Mouse (Mus musculus) embryo, embryonic 10 days (tissue): ENCODE data around the gene Gm5862.
"Not testable (repeated sequence)": the region's sequence is repeated elsewhere in the genome, so short reads cannot be mapped to it uniquely, and the experiment has no call there.

Source experiments
- DNase-seq: peaks from one replicate; pipeline ENCODE4 v3.0.0-alpha.2; 2015; ENCODE audit warnings: low spot score

Gm5862 gene

DNA sequence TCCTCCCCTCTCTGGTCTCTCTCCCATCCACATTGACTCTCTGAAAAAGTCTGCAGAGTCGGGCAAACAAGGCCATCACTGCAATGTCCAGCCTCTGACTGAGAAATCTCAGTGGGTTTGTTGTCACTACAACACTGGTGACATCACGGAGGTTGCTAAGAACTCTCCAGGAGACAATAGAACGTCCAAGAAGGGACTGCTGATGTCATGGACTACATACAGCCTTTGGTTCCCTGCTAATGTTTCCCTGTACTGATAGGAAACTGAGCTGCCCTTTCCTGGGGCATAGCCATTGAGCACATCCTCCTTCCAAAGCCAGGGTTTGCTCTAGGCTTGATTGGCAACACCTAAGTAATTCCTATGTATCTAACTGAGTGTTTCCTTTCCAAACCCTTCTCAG, at the start of gene Gm5862:
TSS of gene Gm5862 (minus strand) at position 101 of the 400 bp plus-strand sequence.
- DNase-seq: not testable (repeated sequence)

DNA sequence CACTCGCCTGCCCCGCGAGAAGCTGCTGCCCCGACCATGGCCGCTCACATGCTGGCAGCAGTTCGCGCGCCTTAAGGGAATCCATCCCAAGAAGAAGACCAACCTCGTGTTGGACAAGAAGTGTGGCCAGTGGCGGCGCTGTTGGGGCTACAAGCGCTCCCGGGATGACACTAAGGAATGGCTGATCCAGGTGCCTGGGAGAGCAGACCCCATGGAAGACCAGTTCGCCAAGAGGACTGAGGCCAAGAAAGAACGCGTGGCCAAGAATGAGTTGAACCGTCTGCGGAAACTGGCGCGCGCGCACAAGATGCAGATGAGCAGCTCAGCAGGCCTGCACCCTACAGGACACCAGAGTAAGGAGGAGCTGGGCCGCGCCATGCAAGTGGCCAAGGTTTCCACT, 48.0 kb upstream of the Gm5862 start:
- DNase-seq: no peak

DNA sequence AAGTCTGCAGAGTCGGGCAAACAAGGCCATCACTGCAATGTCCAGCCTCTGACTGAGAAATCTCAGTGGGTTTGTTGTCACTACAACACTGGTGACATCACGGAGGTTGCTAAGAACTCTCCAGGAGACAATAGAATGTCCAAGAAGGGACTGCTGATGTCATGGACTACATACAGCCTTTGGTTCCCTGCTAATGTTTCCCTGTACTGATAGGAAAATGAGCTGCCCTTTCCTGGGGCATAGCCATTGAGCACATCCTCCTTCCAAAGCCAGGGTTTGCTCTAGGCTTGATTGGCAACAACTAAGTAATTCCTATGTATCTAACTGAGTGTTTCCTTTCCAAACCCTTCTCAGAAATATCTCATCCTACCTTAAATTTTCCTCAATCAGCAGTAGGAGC, 35.8 kb upstream of the Gm5862 start, which contains the start of gene Gm7347:
TSS of gene Gm7347 (minus strand) at position 101 of the 400 bp plus-strand sequence.
- not testable (repeated sequence) for DNase-seq

DNA sequence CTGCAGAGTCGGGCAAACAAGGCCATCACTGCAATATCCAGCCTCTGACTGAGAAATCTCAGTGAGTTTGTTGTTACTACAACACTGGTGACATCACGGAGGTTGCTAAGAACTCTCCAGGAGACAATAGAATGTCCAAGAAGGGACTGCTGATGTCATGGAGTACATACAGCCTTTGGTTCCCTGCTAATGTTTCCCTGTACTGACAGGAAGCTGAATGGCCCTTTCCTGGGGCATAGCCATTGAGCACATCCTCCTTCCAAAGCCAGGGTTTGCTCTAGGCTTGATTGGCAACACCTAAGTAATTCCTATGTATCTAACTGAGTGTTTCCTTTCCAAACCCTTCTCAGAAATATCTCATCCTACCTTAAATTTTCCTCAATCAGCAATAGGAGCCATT, 16.7 kb upstream of the Gm5862 start, which contains the start of gene Speer4a:
TSS of gene Speer4a (minus strand) at position 101 of the 400 bp plus-strand sequence.
- DNase-seq: not testable (repeated sequence)

DNA sequence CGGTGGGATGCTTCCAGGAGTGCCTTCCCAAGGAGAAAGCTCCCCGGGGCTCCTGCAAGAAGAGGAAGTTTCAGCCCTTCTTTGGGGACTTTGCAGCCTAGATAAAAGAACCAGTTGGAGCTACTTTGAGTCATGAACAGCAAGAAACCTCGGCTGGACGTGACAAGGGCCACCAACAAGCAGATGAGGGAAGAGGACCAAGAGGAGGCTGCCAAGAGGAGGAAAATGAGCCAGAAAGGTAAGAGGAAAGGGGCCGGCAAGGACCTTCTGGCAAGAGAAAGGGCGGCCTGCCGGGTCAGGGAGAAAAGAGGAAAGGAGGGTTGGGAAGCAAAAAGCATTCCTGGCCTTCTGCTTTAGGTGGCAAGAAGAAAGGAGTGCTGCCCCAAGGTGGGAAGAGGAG, 15.0 kb downstream of the Gm5862 start:
- not testable (repeated sequence) for DNase-seq

DNA sequence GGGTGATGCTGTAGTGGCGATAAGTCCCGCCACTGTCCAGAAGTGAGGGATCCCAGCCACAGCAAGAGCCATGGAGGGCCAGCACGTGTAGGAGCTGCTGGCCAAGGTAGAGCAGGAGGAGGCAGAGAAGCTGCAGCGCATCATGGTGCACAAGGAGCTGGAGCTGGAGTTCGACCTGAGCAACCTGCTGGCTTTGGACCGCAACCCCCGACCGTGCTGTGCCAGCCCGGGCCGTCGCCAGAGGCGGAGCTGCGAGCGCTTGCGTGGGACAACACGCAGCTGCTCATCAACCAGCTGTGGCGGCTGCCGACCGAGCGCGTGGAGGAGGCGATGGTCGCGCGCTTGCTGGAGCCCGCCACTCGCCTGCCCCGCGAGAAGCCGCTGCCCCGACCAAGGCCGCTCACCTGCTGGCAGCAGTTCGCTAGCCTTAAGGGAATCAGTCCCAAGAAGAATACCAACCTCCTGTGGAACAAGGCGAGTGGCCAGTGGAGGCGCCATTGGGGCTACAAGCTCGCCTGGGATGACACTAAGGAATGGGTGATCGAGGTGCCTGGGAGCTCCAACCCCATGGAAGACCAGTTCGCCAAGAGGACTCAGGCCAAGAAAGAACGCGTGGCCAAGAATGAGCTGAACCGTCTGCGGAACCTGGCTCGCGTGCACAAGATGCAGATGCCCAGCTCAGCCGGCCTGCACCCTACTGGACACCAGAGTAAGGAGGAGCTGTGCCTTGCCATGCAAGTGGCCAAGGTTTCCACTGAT, 15.6 kb downstream of the Gm5862 start:
- DNase-seq: peak; percentile 71

DNA sequence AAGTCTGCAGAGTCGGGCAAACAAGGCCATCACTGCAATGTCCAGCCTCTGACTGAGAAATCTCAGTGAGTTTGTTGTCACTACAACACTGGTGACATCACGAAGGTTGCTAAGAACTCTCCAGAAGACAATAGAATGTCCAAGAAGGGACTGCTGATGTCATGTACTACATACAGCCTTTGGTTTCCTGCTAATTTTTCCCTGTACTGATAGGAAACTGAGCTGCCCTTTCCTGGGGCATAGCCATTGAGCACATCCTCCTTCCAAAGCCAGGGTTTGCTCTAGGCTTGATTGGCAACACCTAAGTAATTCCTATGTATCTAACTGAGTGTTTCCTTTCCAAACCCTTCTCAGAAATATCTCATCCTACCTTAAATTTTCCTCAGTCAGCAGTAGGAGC, 18.0 kb downstream of the Gm5862 start, which contains the start of gene Gm1979:
TSS of gene Gm1979 (minus strand) at position 101 of the 400 bp plus-strand sequence.
- not testable (repeated sequence) for DNase-seq

DNA sequence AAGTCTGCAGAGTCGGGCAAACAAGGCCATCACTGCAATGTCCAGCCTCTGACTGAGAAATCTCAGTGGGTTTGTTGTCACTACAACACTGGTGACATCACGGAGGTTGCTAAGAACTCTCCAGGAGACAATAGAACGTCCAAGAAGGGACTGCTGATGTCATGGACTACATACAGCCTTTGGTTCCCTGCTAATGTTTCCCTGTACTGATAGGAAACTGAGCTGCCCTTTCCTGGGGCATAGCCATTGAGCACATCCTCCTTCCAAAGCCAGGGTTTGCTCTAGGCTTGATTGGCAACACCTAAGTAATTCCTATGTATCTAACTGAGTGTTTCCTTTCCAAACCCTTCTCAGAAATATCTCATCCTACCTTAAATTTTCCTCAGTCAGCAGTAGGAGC, 34.2 kb downstream of the Gm5862 start, which contains the start of gene Gm21698:
TSS of gene Gm21698 (minus strand) at position 101 of the 400 bp plus-strand sequence.
- DNase-seq: not testable (repeated sequence)

DNA sequence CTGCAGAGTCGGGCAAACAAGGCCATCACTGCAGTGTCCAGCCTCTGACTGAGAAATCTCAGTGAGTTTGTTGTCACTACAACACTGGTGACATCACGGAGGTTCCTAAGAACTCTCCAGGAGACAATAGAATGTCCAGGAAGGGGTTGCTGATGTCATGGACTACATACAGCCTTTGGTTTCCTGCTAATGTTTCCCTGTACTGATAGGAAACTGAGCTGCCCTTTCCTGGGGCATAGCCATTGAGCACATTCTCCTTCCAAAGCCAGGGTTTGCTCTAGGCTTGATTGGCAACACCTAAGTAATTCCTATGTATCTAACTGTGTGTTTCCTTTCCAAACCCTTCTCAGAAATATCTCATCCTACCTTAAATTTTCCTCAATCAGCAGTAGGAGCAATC, 50.2 kb downstream of the Gm5862 start, which contains the start of gene Gm21680:
TSS of gene Gm21680 (minus strand) at position 101 of the 400 bp plus-strand sequence.
- DNase-seq: not testable (repeated sequence)
